ENCODE assay signal across 12 mouse cellular contexts in genomic region chr5:73598943-73599695, GRCm38 (mm10). TPM values are rescaled to one million over a fixed set of nuclear protein-coding genes. Genes with fewer than 3 reads are reported as not detected.
DNase-seq lines count a peak whose midpoint lies in the region; ATAC-seq lines count a peak whose summit lies in the region.
"Had no signal": no experiment of that assay in that cellular context is flagged by ENCODE, and none has a peak within 500 bp of the region (broad histone marks: within the 10 kb centered on the region; RNA-seq: fewer than 3 reads in every experiment).

No protein-coding gene starts in this region.

- H3K27ac ChIP-seq in neural tube, embryonic 12.5 days, result no peak overlapping the region

- H3K4me3 ChIP-seq in neural tube, embryonic 12.5 days, result no peak overlapping the region

- H3K27me3 ChIP-seq in neural tube, embryonic 12.5 days (replicated peaks), result no peaks in the 10 kb centered on the region
- H3K27me3 ChIP-seq: Patski had no signal

- peaks cover 9% of the 10 kb centered on the region for H3K4me1 ChIP-seq in neural tube, embryonic 12.5 days

- H3K9ac ChIP-seq in neural tube, embryonic 12.5 days, result no peak overlapping the region

- 69% methylated on average over 5 of the region's 5 CpGs for WGBS in neural tube, embryonic 12.5 days

- intact Hi-C loops in left cerebral cortex, postnatal 4 days (cut with DNase I), result no loop called here
- intact Hi-C loops in left cerebral cortex, postnatal 36 days (cut with DNase I), result no loop called here
- intact Hi-C loops in heart, postnatal 36 days (cut with DNase I), result no loop called here

- H3K36me3 ChIP-seq in neural tube, embryonic 12.5 days, result no peaks in the 10 kb centered on the region

- H3K9me3 ChIP-seq in neural tube, embryonic 12.5 days, result no peaks in the 10 kb centered on the region

- peak; percentile 10 for DNase-seq in left cerebral cortex, postnatal 4 days
- no peak for DNase-seq in left cerebral cortex, postnatal 36 days (ENCODE audit: low spot score in 2 of 2)
- DNase-seq in adrenal gland, postnatal 36 days, result peak; percentile 39 to 59
- DNase-seq in heart, postnatal 36 days, result peak; percentile 5 to 12
- DNase-seq in kidney, postnatal 25 days, result no peak
- DNase-seq in thymus, postnatal 14 days, result no peak
- DNase-seq in urinary bladder, postnatal 25 days (ENCODE audit: low spot score), result no peak
- DNase-seq: gastrocnemius, postnatal 14 days; kidney, adult 2 months; lung, postnatal 14 days had no signal

- H3K4me2 ChIP-seq in neural tube, embryonic 12.5 days (replicated peaks), result 0 out of 2 replicates have a peak overlapping the region, but pooled peaks have one; percentile 1

- peak; percentile 85 for ATAC-seq in neural tube, embryonic 12.5 days (ENCODE audit: low FRiP score, low read depth)
- ATAC-seq: Patski had no signal

RNA-seq across cellular contexts. Expression of gene Lrrc66, which starts 33.2 kb away (rescaled TPM):
- total RNA-seq in left cerebral cortex, postnatal 4 days (2021), result under 1 TPM in 1 of 2 experiments, not detected in 1; 0.12 TPM
- total RNA-seq in left cerebral cortex, postnatal 36 days (2021), result not detected
- total RNA-seq in adrenal gland, postnatal 36 days (2021), result not detected
- total RNA-seq in heart, postnatal 36 days (2021), result not detected
- polyA plus RNA-seq in neural tube, embryonic 12.5 days (2016; fragmentation: Nextera tagmentation; extraction: Ambion mirVana), result not detected in 2 replicates
- total RNA-seq: gastrocnemius, postnatal 14 days had no signal
- polyA plus RNA-seq: Patski had no signal

RNA-seq across cellular contexts. Expression of gene Sgcb, which starts 48.5 kb away (rescaled TPM):
- total RNA-seq in left cerebral cortex, postnatal 4 days (2021), result 10 to 100 TPM; 44.5 to 44.6 TPM
- 10 to 100 TPM; 49.0 TPM for total RNA-seq in left cerebral cortex, postnatal 36 days (2021)
- total RNA-seq in adrenal gland, postnatal 36 days (2021), result 10 to 100 TPM; 23.2 to 25.7 TPM
- total RNA-seq in heart, postnatal 36 days (2021), result 100 to 1,000 TPM in 1 of 2 experiments, 10 to 100 TPM in 1; 97.5 to 103 TPM
- polyA plus RNA-seq in neural tube, embryonic 12.5 days (2016; fragmentation: Nextera tagmentation; extraction: Ambion mirVana), result 27.0 and 30.7 TPM in 2 replicates

RNA-seq across cellular contexts. Expression of gene Spata18, which starts 52.1 kb away (rescaled TPM):
- total RNA-seq in left cerebral cortex, postnatal 4 days (2021), result 1 to 10 TPM; 1.3 to 1.7 TPM
- total RNA-seq in left cerebral cortex, postnatal 36 days (2021), result under 1 TPM; 0.23 to 0.42 TPM
- under 1 TPM in 1 of 2 experiments, not detected in 1; 0.16 TPM for total RNA-seq in adrenal gland, postnatal 36 days (2021)
- under 1 TPM; 0.27 to 0.28 TPM for total RNA-seq in heart, postnatal 36 days (2021)
- polyA plus RNA-seq in neural tube, embryonic 12.5 days (2016; fragmentation: Nextera tagmentation; extraction: Ambion mirVana), result 0.13 TPM in 1 of 2 replicates, not detected in the other
- polyA plus RNA-seq: Patski had no signal

Comparison
In these comparisons a context has a peak if more than half of its experiments do, and no peak if none do; other contexts are left out.
1. DNase-seq: peak in left cerebral cortex, postnatal 4 days (single experiment), adrenal gland, postnatal 36 days (2 of 2) and heart, postnatal 36 days (2 of 2); none in left cerebral cortex, postnatal 36 days (0 of 2), kidney, postnatal 25 days (0 of 2), thymus, postnatal 14 days (single experiment) and urinary bladder, postnatal 25 days (single experiment).